Mouse (Mus musculus): ENCODE data around the gene Syce1.

Syce1 gene

DNA sequence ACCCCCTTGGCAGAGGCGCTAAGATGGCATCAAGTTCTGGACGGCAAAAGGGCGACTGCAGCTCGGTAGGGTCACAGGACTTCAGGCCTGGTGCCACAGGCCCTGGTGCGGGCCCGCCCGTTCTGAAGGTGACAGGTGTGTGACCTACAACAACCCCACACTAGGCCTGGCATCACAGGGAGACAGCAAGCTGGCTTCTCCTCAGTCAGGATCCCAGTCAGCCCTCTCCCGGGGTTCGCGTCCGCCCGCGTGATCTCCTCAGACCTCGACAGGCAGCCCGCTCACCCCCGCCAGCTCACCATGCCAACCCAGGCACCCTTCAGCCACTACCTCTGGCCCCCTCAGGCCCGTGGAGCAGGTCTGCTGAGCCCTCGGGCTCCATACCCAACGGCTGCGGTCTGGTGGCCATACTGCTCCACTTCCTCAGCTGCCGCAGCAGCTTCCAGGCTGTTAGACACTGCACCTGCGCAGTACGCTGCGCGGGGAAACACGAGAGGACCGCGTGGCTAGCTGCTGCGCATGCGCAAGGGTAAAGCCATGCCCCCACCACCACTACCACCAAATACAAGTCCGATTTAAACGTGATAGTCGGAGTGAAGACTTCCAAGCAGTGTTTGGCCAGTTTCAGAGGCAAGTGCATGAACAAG lies at the start of gene Syce1:
TSS of gene Syce1 (minus strand) at position 447 of the 647 bp plus-strand sequence.
- no peak for DNase-seq (ENCODE audit: low read depth, low spot score)

- DNase-seq (ENCODE audit: low read depth, low spot score) = no peak
These were observed 48.8 kb upstream of the Syce1 start for GRCm38 (mm10) chr7:140836243-140837115.

DNA sequence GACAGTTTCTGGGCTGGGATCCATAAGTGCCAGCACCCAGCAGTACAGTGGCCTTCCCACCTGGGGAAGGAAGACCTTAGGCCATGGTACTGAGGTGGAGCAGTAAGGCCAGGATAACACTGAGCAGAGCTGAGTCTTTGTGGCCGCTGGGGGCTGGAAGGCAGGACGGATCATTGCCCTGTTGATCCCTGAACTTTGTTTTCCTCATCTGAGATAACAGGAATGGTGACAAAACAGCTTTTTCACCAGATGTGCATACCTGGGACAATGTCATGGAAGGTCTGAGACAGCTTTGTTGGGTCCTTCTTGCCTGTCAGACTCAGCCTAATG lies 48.1 kb upstream of the Syce1 start:
- no peak for DNase-seq (ENCODE audit: low read depth, low spot score)

DNA sequence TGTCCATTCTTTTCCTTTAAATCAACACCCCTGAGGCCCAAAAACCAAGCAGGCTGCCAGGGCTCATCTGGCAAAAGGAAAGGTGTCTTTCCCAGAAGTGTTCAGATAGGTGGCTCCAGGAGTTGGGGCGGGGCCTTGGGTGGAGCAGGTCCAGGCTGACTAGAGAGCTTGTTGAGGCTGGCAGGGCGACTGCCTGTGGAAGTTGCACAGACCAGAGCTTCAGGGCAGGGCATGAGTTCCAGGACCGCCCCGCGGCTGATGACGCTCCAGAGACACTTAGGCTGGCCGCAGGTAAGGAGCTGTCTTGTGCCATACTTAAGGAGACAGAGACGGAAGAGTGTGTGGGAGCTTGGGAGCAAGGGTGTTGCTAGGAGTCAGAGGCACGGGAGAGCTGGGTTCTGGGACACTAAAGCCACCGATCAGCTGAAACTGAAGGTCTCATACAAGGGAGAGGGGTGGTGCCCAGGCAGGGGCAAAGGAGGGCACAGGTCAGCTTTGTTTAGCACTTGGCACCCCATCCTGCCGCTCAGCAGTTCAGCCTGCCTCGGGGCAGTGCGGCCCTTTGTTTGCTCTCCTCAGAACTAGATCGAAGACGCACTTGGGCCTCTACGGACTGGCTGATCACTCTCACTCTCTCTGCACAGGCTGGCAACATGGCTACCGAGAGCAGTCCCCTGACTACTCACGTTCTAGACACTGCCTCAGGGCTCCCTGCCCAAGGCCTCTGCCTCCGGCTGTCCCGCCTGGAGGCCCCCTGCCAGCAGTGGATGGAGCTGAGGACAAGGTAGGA lies 47.5 kb upstream of the Syce1 start, which contains the start of gene Urah:
TSS of gene Urah (plus strand) at position 51 of the 790 bp plus-strand sequence.
- DNase-seq (ENCODE audit: low read depth, low spot score) = no peak

- DNase-seq (ENCODE audit: low read depth, low spot score) = no peak
These were observed 45.7 kb upstream of the Syce1 start for GRCm38 (mm10) chr7:140833341-140833740.

DNA sequence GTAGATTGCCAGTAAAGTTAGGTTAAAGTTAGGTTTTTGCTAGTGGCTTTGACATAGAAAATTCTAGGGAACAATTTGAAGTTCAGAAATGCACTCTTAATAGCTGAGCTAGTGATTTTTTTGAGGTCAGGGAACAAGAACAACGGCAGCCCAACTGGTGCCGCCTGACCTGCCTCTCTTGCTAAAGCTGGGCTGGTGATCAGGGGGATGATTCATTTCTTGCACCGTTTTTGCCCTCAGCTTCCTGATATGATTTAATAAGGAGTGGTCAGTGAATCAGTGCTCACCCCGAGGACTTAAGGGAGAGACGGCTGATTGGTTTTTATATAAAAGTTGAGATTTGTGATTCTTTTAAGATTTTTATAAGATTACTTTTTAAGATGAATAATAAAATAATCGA lies 43.8 kb upstream of the Syce1 start:
- no peak for DNase-seq (ENCODE audit: low read depth, low spot score)

DNA sequence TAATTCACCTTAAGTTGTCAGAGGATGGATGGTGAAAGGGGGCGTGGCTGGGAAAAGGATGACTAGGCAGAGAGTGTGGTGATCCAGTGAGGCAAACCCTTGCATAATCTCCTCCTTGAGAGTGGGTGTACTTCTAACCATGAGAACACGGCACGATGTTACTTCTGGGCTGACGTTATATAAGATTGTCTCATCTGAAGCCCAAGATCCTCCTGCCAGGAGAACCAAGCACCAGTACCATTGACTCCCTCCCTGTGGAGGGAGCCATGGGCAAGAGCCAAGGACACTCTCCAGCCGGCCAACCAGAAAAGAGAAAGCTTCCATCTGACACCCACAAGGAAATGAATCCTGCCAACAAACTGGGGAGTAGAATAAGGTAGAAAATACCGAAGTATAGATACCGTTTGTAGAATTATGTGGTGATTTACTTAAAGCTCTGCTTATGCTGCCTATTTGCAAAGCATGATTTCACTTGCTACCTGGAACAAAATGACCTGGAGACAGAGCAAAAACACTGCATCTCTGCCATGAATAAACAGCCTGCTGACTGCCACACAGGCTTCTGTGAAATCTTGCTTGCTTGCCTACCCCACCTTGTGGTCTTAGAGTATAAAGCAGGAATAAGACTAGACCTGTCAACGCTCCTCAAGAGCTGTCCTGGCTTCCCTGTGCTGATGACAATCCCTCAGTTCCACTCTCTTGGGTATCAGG lies 40.7 kb upstream of the Syce1 start:
- DNase-seq (ENCODE audit: low read depth, low spot score) = no peak

DNA sequence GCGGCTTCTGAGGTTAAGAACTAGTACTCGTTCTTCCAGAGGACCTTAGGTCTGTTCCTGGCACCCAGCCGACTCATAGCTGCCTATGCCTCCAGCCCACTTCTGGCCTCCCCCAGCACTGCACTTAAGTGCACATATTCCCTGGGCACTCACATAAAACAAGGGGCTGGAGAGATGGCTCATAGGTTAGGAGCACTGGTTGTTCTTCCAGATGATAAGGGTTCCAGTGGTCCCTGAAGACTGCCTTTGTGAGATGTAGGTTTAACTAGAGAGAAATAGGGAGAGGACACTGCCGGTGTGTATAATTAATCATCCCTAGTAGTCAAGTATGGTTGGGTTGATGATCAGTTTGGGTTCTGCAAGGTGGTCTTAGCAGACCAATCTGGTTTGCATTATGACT lies 35.1 kb upstream of the Syce1 start:
- no peak for DNase-seq (ENCODE audit: low read depth, low spot score)

DNA sequence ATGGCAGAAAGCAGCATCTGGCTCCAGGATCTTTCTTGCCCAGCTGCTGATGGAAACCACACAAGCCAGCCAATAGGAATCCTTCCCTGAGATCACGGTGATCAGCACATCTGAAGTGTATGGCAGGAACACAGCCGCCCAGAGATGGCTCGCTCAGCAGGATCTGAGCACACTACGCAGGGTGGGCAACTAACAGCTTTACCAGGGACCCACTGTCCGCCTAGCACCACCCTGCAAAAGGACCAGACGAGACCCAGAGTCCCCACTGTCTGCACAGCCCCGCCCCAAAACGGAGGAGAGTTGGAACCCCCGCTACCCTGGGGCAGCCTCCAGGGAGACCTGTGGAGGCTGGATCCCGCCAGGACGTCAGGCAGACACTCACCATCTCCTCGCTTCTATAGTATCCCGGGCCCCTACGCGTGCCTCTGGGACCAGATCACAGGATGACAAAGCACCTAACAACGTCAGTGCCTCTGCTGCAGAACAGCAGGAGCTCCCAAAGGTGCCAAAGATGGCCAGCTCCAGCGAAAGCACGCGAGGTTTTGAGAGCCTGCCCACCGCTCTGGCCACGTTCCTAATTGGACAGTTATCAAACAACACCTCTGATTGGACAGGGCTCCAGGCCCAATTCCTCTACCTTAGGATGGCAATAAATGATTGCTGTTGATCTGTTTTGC lies 34.1 kb upstream of the Syce1 start, which contains the start of gene Zfp941:
TSS of gene Zfp941 (minus strand) at position 526 of the 677 bp plus-strand sequence.
- DNase-seq (ENCODE audit: low read depth, low spot score) = peak; percentile 66

DNA sequence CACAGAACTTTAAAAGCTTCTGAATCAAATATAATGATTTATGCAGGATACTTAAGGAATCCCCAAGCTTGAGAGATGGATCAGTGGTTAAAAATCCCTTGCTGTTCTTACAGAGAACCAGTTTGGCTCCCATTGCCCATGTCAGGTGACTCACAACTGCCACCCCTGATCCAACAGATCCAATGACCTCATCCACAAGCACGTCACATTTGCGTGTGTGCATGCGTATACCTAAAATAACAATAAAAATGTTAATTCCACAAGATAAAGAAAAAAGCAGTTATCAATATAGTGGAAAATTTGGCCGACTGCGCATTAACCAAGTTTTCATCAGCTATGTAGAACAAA lies 33.6 kb upstream of the Syce1 start:
- no peak for DNase-seq (ENCODE audit: low read depth, low spot score)

- no peak for DNase-seq (ENCODE audit: low read depth, low spot score)
These were observed 32.5 kb upstream of the Syce1 start for GRCm38 (mm10) chr7:140820173-140820572.

DNA sequence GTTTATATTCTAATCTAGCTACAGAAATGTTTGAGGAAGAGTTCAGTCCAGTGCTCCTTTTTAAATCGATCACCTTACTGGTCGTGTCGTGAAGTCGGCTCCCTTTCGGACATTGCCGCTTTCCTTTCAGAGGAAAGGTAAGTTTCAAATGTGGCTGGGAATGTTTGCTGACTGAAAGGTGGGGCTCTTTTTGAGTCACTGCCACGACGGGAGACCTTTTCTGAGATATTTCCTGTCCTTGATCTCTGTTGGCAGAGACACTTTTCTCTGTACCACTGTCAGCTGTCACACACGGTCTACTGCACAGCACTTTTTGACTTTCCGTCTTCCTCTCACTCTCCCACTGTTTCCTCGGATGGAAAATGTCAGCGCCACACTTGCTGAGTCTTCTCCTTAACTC lies 25.2 kb upstream of the Syce1 start:
- DNase-seq (ENCODE audit: low read depth, low spot score) = no peak

GRCm38 (mm10) chr7:140811714-140812113 lies 24.1 kb upstream of the Syce1 start:
- no peak for DNase-seq (ENCODE audit: low read depth, low spot score)

- no peak for DNase-seq (ENCODE audit: low read depth, low spot score)
These were observed 22.8 kb upstream of the Syce1 start for GRCm38 (mm10) chr7:140810496-140810895.

GRCm38 (mm10) chr7:140805704-140806103 lies 18.1 kb upstream of the Syce1 start:
- DNase-seq (ENCODE audit: low read depth, low spot score) = no peak

DNA sequence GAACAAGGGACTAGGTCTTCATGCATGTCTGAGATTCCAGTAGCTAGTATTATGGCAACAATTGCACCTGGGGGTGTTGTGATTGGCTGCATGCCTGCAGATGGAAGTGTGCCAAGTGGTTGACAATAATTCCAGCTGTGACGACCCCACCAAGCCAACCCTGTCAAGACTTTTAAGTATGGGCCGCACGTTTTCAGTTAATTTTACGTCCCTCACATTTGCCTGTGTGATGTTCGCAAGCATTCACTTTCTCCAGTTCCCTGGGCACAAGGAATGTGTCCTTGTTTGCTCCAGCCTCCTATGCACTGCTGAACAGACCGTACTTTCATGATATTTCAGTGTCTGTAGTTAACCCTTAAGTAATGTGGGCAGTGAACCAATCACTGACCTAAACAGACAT lies 15.0 kb upstream of the Syce1 start:
- no peak for DNase-seq (ENCODE audit: low read depth, low spot score)

DNA sequence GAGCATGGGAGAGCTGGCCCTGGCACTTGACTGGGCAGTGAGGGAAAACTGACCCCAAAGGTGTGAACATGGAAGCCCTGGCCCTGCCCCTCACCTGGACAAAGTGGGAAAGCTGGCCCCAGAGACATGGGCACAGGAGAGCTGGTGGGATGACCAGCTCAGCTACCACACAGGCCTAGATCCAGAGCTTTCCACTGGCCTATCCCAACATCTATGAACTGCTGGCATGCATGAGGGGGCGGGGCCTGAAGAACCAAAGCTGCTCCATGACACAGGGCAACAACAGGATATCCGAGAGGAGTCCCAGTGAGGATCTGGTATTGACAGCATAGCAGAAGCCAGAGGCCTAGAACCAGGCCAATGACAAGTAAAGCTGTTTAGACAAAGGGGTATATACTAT lies 10.6 kb upstream of the Syce1 start:
- DNase-seq (ENCODE audit: low read depth, low spot score) = no peak

- no peak for DNase-seq (ENCODE audit: low read depth, low spot score)
These were observed 10.0 kb upstream of the Syce1 start for GRCm38 (mm10) chr7:140797619-140798018.

GRCm38 (mm10) chr7:140793541-140793940 lies 5.9 kb upstream of the Syce1 start:
- no peak for DNase-seq (ENCODE audit: low read depth, low spot score)

DNA sequence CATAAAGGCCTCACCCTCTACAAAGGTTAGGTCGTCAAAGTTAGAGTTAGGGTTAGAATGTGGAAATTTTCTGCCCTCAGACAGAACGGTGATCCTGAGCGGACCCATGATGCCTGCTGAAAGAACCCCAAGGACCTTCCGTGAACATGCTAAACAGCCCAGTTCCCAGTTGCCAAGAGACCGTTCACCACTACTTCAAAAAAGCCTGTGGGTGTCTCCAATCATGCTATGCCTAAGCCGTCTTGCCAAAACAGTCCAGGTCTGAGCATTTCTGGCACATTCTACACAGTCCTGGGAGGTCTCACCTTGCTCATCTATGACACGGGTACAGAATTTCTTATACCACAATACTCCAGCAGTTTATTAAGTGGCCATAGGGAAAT lies 392 bp upstream of the Syce1 start:
- DNase-seq (ENCODE audit: low read depth, low spot score) = no peak

DNA sequence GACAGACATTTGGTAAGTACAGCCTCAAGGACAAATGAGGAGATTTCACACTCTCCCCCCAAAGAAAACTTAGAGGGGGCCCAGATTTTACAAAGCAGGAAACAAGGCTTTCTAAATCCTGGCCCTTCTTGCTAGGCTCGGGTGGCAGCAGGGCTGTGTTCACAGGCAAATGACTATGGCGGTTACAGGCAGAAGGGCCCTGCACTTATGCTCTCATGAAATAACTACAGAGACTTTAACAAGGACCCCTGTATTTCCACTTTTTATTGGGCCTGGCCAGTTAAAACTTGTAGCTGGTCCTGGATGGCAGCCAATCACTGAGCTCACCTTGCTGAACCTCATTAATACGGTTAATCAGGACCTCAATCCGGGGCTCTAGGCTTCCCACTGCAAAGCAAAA lies 7.1 kb downstream of the Syce1 start:
- no peak for DNase-seq (ENCODE audit: low read depth, low spot score)

Data from brain, embryonic 18.5 days (tissue).